Mouse (Mus musculus): Measurements from ENCODE around the gene Fbl. TPM values are rescaled to one million over a fixed set of nuclear protein-coding genes. Genes with fewer than 3 reads are reported as not detected.
A peak's percentile ranks its signal among the peaks of the same experiment; 100 is the strongest.
"Not testable (repeated sequence)": the region's sequence is repeated elsewhere in the genome, so short reads cannot be mapped to it uniquely, and the experiment has no call there.

The Fbl gene
- polyA plus RNA-seq, 1 experiment = 155 TPM

DNA sequence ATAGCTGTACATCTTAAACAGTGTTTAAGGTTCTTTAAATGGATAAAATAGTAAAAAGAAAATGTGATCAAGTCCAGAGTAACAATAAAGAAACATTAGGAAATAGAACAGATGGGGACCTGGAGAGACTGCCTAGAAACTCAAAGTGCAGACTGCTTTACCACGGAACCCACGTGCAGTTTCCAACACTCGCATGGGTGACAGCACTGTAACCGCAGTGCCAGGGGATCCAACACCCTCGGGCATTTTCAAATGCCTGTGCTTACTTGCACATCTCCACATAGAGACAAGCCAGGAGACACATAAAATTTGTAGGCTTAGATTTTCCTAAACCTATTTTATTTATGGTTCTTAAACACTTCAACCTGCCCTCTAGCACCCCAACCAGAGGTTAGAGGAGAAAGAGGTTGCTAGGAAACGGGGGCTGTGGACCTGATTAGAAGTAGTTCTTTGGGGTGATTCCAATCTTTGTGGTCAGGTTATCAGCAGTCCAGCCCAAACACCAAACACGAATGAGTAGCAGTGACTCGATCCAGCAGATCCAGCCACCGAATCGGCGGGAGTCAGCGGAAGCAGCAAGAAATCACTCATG, 39.0 kb downstream of the Fbl start:
- Histone ChIP-seq H3K4me3 (no peak overlapping the region), H3K27me3 (ENCODE audit: control insufficient read depth, insufficient read depth, insufficient read length) (no peaks in the 10 kb centered on the region), H3ac (ENCODE audit: control insufficient read depth, insufficient read length) (no peak overlapping the region), H3K36me3 (ENCODE audit: control insufficient read depth, insufficient read depth) (no peaks in the 10 kb centered on the region), H3K79me2 (ENCODE audit: control insufficient read depth, insufficient read depth) (no peaks in the 10 kb centered on the region), H3K4me2 (ENCODE audit: low read depth) (peak overlapping the region; percentile 50)
- TF ChIP-seq MAX (IDR thresholded peaks at IDR 0.05; ENCODE audit: low read depth) (no peak), MYOD1 (IDR thresholded peaks at IDR 0.05; ENCODE audit: control insufficient read depth in 1 of 3, insufficient read length in 2 of 3, low read depth in 2 of 3) (no peak), REST (IDR thresholded peaks at IDR 0.05; ENCODE audit: insufficient read depth, insufficient read length) (no peak), MYOG (IDR thresholded peaks at IDR 0.05; ENCODE audit: control insufficient read depth in 1 of 3, insufficient read depth in 1 of 3, insufficient read length in 2 of 3, low read depth in 2 of 3) (no peak), TCF12 (IDR thresholded peaks at IDR 0.05; ENCODE audit: insufficient read depth, poor library complexity, severe bottlenecking) (no peak), POLR2AphosphoS2 (IDR thresholded peaks at IDR 0.05; ENCODE audit: insufficient read length, low read depth) (no peak), TCF3 (IDR thresholded peaks at IDR 0.05; ENCODE audit: insufficient read length, low read depth) (no peak), POLR2A (IDR thresholded peaks at IDR 0.05; ENCODE audit: insufficient read length, low read depth) (no peak), SRF (IDR thresholded peaks at IDR 0.05; ENCODE audit: control insufficient read depth, insufficient read length, low read depth) (no peak), CEBPB (IDR thresholded peaks at IDR 0.05; ENCODE audit: insufficient read depth, poor library complexity, severe bottlenecking) (no peak), E2F4 (IDR thresholded peaks at IDR 0.05; ENCODE audit: insufficient read depth) (no peak), USF1 (IDR thresholded peaks at IDR 0.05; ENCODE audit: low read depth) (no peak)

DNA sequence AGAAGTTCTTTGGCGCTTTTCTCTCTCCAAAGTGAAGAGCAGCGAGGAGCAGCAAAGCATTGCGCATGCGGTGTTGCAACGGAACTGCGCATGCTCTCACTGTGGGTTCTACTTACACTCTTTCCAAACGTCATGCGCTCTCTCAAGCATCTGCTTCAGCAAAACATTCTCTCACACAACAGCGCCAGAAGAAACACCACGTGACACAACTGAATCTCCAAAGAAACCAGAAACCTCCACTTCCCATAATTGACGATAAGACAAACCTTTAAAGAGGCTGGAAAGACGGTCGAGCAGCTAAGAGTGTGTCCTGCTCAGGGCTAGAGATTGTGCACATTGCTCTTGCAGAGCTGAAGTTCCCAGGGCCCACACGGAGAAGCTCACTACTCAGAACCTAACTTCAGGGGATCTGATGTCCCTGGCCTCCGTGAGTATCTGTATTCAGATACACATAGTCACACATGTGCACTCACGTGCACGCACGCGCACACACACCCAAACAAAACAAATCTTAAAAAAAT, 39.5 kb downstream of the Fbl start:
- no peak overlapping the region for H3K4me3 ChIP-seq

DNA sequence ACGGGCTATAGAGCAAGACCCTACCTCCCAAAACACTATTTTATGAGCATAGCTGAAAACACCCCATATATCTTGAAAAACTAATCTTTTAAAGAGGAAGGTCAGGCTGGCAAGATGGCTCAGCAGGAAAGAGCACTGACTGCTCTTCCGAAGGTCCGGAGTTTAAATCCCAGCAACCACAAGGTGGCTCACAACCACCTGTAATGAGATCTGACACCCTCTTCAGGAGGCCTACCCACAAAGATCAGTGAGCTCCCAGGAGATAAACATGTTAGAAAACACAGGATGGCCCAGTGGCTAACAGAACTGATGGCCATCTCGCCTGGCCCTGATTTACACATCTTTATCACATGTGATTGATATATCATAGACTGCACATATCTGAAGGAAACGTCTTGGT, 41.2 kb downstream of the Fbl start:
- no peak overlapping the region for H3K4me2 ChIP-seq (ENCODE audit: low read depth)
- H3K4me3 ChIP-seq = no peak overlapping the region
- no peak overlapping the region for H3ac ChIP-seq (ENCODE audit: control insufficient read depth, insufficient read length)
- H3K79me2 ChIP-seq (ENCODE audit: control insufficient read depth, insufficient read depth) = no peaks in the 10 kb centered on the region
- TF ChIP-seq TCF12 (IDR thresholded peaks at IDR 0.05; ENCODE audit: insufficient read depth, poor library complexity, severe bottlenecking) (no peak), MYOG (IDR thresholded peaks at IDR 0.05; ENCODE audit: control insufficient read depth in 1 of 3, insufficient read depth in 1 of 3, insufficient read length in 2 of 3, low read depth in 2 of 3) (no peak), POLR2A (IDR thresholded peaks at IDR 0.05; ENCODE audit: insufficient read length, low read depth) (no peak), MAX (IDR thresholded peaks at IDR 0.05; ENCODE audit: low read depth) (no peak), MYOD1 (IDR thresholded peaks at IDR 0.05; ENCODE audit: control insufficient read depth in 1 of 3, insufficient read length in 2 of 3, low read depth in 2 of 3) (no peak), REST (IDR thresholded peaks at IDR 0.05; ENCODE audit: insufficient read depth, insufficient read length) (no peak), POLR2AphosphoS2 (IDR thresholded peaks at IDR 0.05; ENCODE audit: insufficient read length, low read depth) (no peak), TCF3 (IDR thresholded peaks at IDR 0.05; ENCODE audit: insufficient read length, low read depth) (no peak), E2F4 (IDR thresholded peaks at IDR 0.05; ENCODE audit: insufficient read depth) (no peak), CEBPB (IDR thresholded peaks at IDR 0.05; ENCODE audit: insufficient read depth, poor library complexity, severe bottlenecking) (no peak), SRF (IDR thresholded peaks at IDR 0.05; ENCODE audit: control insufficient read depth, insufficient read length, low read depth) (no peak)
- H3K36me3 ChIP-seq (ENCODE audit: control insufficient read depth, insufficient read depth) = no peaks in the 10 kb centered on the region
- peaks cover 3% of the 10 kb centered on the region for H3K27me3 ChIP-seq (ENCODE audit: control insufficient read depth, insufficient read depth, insufficient read length)

More for the DNA sequence above, 39.5 kb downstream of the Fbl start:
- peak overlapping the region; percentile 50 for H3K4me2 ChIP-seq (ENCODE audit: low read depth)
- no peaks in the 10 kb centered on the region for H3K27me3 ChIP-seq (ENCODE audit: control insufficient read depth, insufficient read depth, insufficient read length)
- H3K36me3 ChIP-seq (ENCODE audit: control insufficient read depth, insufficient read depth) = no peaks in the 10 kb centered on the region
- TF ChIP-seq SRF (IDR thresholded peaks at IDR 0.05; ENCODE audit: control insufficient read depth, insufficient read length, low read depth) (no peak), REST (IDR thresholded peaks at IDR 0.05; ENCODE audit: insufficient read depth, insufficient read length) (no peak), USF1 (IDR thresholded peaks at IDR 0.05; ENCODE audit: low read depth) (peak; percentile 30)
- H3K79me2 ChIP-seq (ENCODE audit: control insufficient read depth, insufficient read depth) = no peaks in the 10 kb centered on the region
- H3ac ChIP-seq (ENCODE audit: control insufficient read depth, insufficient read length) = no peak overlapping the region

DNA sequence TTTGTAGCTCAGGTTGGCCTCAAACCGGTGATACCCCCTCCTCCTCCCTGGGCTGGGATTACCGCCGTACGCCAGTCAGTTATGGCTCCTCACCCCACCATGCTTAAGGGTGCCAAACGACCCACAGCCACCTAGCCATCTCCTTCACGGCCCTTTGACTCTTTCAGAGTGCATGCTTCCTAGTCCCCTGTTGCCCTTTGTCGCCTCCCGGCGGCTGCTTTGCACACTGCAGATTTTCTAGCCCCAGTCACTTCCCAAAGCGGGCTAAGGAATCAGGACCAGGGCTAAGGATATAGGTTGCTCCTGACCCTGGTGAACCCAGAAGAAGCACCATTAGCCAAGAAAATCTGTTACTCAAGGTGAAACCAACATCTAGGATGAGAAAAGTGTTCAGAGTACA, 44.6 kb downstream of the Fbl start:
- H3K4me2 ChIP-seq (ENCODE audit: low read depth) = no peak overlapping the region
- no peaks in the 10 kb centered on the region for H3K36me3 ChIP-seq (ENCODE audit: control insufficient read depth, insufficient read depth)
- H3K79me2 ChIP-seq (ENCODE audit: control insufficient read depth, insufficient read depth) = no peaks in the 10 kb centered on the region
- peaks cover 3% of the 10 kb centered on the region for H3K27me3 ChIP-seq (ENCODE audit: control insufficient read depth, insufficient read depth, insufficient read length)
- TF ChIP-seq REST (IDR thresholded peaks at IDR 0.05; ENCODE audit: insufficient read depth, insufficient read length) (no peak), POLR2AphosphoS2 (IDR thresholded peaks at IDR 0.05; ENCODE audit: insufficient read length, low read depth) (no peak), TCF12 (IDR thresholded peaks at IDR 0.05; ENCODE audit: insufficient read depth, poor library complexity, severe bottlenecking) (no peak), CEBPB (IDR thresholded peaks at IDR 0.05; ENCODE audit: insufficient read depth, poor library complexity, severe bottlenecking) (no peak), E2F4 (IDR thresholded peaks at IDR 0.05; ENCODE audit: insufficient read depth) (no peak), SRF (IDR thresholded peaks at IDR 0.05; ENCODE audit: control insufficient read depth, insufficient read length, low read depth) (no peak), POLR2A (IDR thresholded peaks at IDR 0.05; ENCODE audit: insufficient read length, low read depth) (no peak), USF1 (IDR thresholded peaks at IDR 0.05; ENCODE audit: low read depth) (no peak), MAX (IDR thresholded peaks at IDR 0.05; ENCODE audit: low read depth) (no peak), TCF3 (IDR thresholded peaks at IDR 0.05; ENCODE audit: insufficient read length, low read depth) (no peak)
- no peak overlapping the region for H3ac ChIP-seq (ENCODE audit: control insufficient read depth, insufficient read length)
- no peak overlapping the region for H3K4me3 ChIP-seq

DNA sequence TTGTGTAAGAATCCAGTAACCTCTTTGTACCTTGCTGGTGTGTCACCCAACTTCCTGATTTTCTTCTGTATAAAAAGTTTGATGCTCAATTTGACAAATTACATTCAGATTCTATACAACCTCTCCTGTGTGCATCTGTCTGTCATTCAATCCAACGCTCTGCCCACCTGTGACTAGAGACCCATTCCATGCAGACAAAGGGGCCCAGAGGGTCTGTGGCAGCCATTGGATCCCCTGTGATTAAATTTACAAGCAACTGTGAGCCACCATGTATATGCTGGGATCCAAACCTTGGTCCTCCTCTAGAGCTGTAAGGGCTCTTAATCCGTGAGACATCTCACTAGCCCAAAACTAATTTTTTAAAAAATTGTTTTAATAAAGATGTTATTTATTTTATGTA, 46.4 kb downstream of the Fbl start:
- not testable (repeated sequence) for H3K79me2 ChIP-seq (ENCODE audit: control insufficient read depth, insufficient read depth); H3K4me2 ChIP-seq (ENCODE audit: low read depth); H3K27me3 ChIP-seq (ENCODE audit: control insufficient read depth, insufficient read depth, insufficient read length); H3ac ChIP-seq (ENCODE audit: control insufficient read depth, insufficient read length); H3K4me3 ChIP-seq; H3K36me3 ChIP-seq (ENCODE audit: control insufficient read depth, insufficient read depth)

DNA sequence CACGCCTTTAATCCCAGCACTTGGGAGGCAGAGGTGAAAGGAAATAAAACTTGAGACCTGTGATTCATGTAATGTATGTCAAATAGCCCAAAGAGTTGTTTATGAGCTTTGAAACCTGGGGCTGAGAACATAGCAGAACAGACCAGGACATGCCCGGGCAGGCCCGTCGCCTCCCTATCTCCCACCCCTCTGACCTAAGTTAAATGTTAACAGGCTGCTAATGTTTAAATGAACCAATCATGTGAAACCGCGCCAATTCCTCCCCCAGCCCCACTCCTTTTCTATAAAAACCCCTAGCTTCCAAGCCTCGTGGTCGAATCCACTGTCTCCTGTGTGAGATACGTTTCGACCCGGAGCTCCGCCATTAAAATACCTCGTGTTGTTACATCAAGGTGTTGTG, 48.3 kb downstream of the Fbl start:
- not testable (repeated sequence) for H3K4me2 ChIP-seq (ENCODE audit: low read depth); H3K27me3 ChIP-seq (ENCODE audit: control insufficient read depth, insufficient read depth, insufficient read length); H3K4me3 ChIP-seq; H3K79me2 ChIP-seq (ENCODE audit: control insufficient read depth, insufficient read depth); H3ac ChIP-seq (ENCODE audit: control insufficient read depth, insufficient read length); H3K36me3 ChIP-seq (ENCODE audit: control insufficient read depth, insufficient read depth)

DNA sequence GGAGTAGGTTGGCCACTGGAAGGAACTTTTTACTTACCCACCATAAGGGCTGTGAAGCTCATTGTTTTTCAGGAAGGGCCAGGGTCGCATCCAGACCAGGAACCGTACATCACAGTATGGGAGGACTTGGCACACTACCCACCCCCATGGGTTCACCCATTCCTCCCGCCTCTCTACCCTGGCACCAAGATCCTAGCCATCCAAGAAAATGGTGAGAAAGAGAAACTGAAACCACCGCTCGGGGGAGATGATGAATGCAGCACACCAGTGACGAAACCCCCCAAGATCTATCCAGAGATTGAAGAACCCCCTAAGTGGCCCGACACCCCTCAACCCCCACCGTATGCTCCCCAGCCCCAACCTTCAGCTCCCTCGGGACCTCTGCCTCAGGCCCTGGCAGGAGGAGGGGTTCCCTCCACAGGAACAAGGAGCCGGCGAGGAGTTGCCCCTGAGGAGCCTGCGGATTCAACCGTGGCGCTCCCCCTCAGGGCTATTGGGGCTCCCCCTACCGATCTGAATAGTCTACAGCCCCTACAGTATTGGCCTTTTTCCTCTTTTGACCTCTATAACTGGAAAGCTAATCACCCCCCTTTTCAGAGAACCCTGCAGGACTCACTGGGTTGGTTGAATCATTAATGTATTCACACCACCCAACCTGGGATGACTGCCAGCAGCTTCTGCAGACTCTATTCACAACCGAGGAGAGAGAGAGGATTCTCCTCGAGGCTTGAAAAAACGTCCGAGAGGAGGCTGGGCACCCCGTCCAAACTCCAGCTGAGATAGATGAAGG, 49.6 kb downstream of the Fbl start:
- H3K27me3 ChIP-seq (ENCODE audit: control insufficient read depth, insufficient read depth, insufficient read length); H3K4me2 ChIP-seq (ENCODE audit: low read depth); H3K4me3 ChIP-seq; H3K79me2 ChIP-seq (ENCODE audit: control insufficient read depth, insufficient read depth); H3K36me3 ChIP-seq (ENCODE audit: control insufficient read depth, insufficient read depth); H3ac ChIP-seq (ENCODE audit: control insufficient read depth, insufficient read length): not testable (repeated sequence)

DNA sequence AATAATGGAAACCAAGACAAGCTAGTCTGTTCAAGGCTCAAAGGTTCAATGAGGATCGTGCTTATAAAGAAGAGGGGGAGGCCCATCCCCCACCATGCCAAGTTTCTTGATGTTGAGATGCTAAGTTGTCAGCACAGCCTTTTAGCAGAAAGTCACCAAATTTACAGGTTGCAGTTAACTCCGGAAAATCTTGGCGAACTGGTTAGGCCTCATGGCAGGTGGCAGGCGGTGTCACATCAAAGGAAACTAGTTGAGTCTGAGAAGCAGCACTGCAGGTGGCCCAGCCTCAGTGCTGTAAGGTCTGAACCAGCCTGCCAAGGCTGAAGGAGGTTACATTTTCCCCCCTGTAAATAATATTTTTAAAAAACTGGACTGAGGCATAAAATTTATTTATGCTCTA, 57.3 kb downstream of the Fbl start:
- not testable (repeated sequence) for H3K27me3 ChIP-seq (ENCODE audit: control insufficient read depth, insufficient read depth, insufficient read length); H3ac ChIP-seq (ENCODE audit: control insufficient read depth, insufficient read length); H3K4me2 ChIP-seq (ENCODE audit: low read depth); H3K79me2 ChIP-seq (ENCODE audit: control insufficient read depth, insufficient read depth); H3K36me3 ChIP-seq (ENCODE audit: control insufficient read depth, insufficient read depth); H3K4me3 ChIP-seq

Data from myocyte (in vitro differentiated cells).